Mouse (Mus musculus): ENCODE measurements around the gene Accsl.

Gene Accsl

GRCm38 (mm10) chr2:93874227-93874514 lies 5.2 kb upstream of the Accsl start:
- DNase-seq, result peak in 1 of 2 experiments; percentile 22

GRCm38 (mm10) chr2:93873449-93874226 lies 4.7 kb upstream of the Accsl start:
- no peak for DNase-seq

GRCm38 (mm10) chr2:93872257-93872656 lies 3.3 kb upstream of the Accsl start:
- DNase-seq, result no peak

GRCm38 (mm10) chr2:93871411-93871925 lies 2.5 kb upstream of the Accsl start:
- DNase-seq, result no peak

- peak; percentile 85 to 88 for DNase-seq
Observed at GRCm38 (mm10) chr2:93870842-93871241, 1.9 kb upstream of the Accsl start.

GRCm38 (mm10) chr2:93868566-93868965 lies 391 bp downstream of the Accsl start:
- DNase-seq, result no peak

- no peak for DNase-seq
Observed at GRCm38 (mm10) chr2:93863229-93863628, 5.7 kb downstream of the Accsl start.

- no peak for DNase-seq
Observed at GRCm38 (mm10) chr2:93858845-93859244, 10.1 kb downstream of the Accsl start.

GRCm38 (mm10) chr2:93851303-93851702 lies 17.7 kb downstream of the Accsl start:
- no peak for DNase-seq

GRCm38 (mm10) chr2:93850317-93850944 lies 18.5 kb downstream of the Accsl start:
- no peak for DNase-seq

- peak; percentile 78 to 82 for DNase-seq
Observed at GRCm38 (mm10) chr2:93849505-93850089, 19.4 kb downstream of the Accsl start, which contains the start of gene Accs. TSS of gene Accs (minus strand) at chr2:93849943.

GRCm38 (mm10) chr2:93841349-93841748 lies 27.6 kb downstream of the Accsl start:
- no peak for DNase-seq

GRCm38 (mm10) chr2:93840109-93840508 lies 28.8 kb downstream of the Accsl start:
- DNase-seq, result peak; percentile 80 to 88

GRCm38 (mm10) chr2:93838931-93839330 lies 30.0 kb downstream of the Accsl start:
- DNase-seq, result no peak

- DNase-seq, result no peak
Observed at GRCm38 (mm10) chr2:93836232-93836785, 32.6 kb downstream of the Accsl start.

- no peak for DNase-seq
Observed at GRCm38 (mm10) chr2:93835596-93835995, 33.4 kb downstream of the Accsl start.

GRCm38 (mm10) chr2:93823519-93823918 lies 45.4 kb downstream of the Accsl start:
- DNase-seq, result peak; percentile 88 to 95

- DNase-seq, result peak; percentile 97 to 98
Observed at GRCm38 (mm10) chr2:93822045-93822749, 46.8 kb downstream of the Accsl start, which contains the start of gene Ext2. TSS of gene Ext2 (minus strand) at chr2:93822568.

- DNase-seq, result no peak
Observed at GRCm38 (mm10) chr2:93817791-93818190, 51.2 kb downstream of the Accsl start.

- no peak for DNase-seq
Observed at GRCm38 (mm10) chr2:93813343-93813742, 55.6 kb downstream of the Accsl start.

GRCm38 (mm10) chr2:93811812-93812211 lies 57.1 kb downstream of the Accsl start:
- peak; percentile 83 to 89 for DNase-seq

GRCm38 (mm10) chr2:93809931-93810330 lies 59.0 kb downstream of the Accsl start:
- peak; percentile 72 to 74 for DNase-seq

GRCm38 (mm10) chr2:93808071-93808470 lies 60.9 kb downstream of the Accsl start:
- peak in 1 of 2 experiments; percentile 54 for DNase-seq

Measured in cerebellum, postnatal 10 days (tissue).